Mouse (Mus musculus) midbrain, embryonic 14.5 days (tissue): ENCODE measurements at regions not wholly inside any gene's neighbourhood (a gene's known extent, or its start where the extent isn't known, plus 50 kb on each side); places are given as distances from the start of the nearest gene placed in this dataset.

Experiments
- ATAC-seq: fragments of 200-750 bp; cut with Nextera tagmentation; 2 replicates; pipeline ENCODE4 v1.8.0; 2017; ENCODE audit warnings: moderate number of reproducible peaks, moderate library complexity; ENCODE audit not compliant: low FRiP score, low TSS enrichment
- DNase-seq: peaks from one replicate; pipeline ENCODE4 v3.0.0-alpha.2; 2015
- H3K27ac ChIP-seq: fragments of 300-500 bp; sonication (generic); replicated peaks from 2 replicates; pipeline ENCODE4 v1.5.1; 2014; ENCODE audit warnings: mild to moderate bottlenecking, low read depth, low read length, moderate library complexity
- H3K27me3 ChIP-seq: fragments of 300-500 bp; sonication (generic); 2 replicates; pipeline ENCODE4 v1.6.1; 2014; ENCODE audit warnings: low read length, control low read depth, mixed read lengths; ENCODE audit not compliant: control insufficient read depth, insufficient read depth
- H3K36me3 ChIP-seq: fragments of 300-500 bp; sonication (generic); 2 replicates; pipeline ENCODE4 v1.6.1; 2014; ENCODE audit warnings: low read length, control low read depth; ENCODE audit not compliant: control insufficient read depth, insufficient read depth
- H3K4me1 ChIP-seq: fragments of 300-500 bp; sonication (generic); 2 replicates; pipeline ENCODE4 v1.6.1; 2014; ENCODE audit warnings: mild to moderate bottlenecking, antibody characterized with exemption, low read length, control low read depth; ENCODE audit not compliant: control insufficient read depth, insufficient read depth
- H3K4me2 ChIP-seq: fragments of 300-500 bp; sonication (generic); 2 replicates; pipeline ENCODE4 v1.6.1; 2014; ENCODE audit warnings: mild to moderate bottlenecking, low read length, moderate library complexity
- H3K4me3 ChIP-seq: fragments of 300-500 bp; sonication (generic); replicated peaks from 2 replicates; pipeline ENCODE4 v1.5.1; 2014; ENCODE audit warnings: low read depth, low read length
- H3K9ac ChIP-seq: fragments of 300-500 bp; sonication (generic); replicated peaks from 2 replicates; pipeline ENCODE4 v1.6.1; 2014; ENCODE audit warnings: mild to moderate bottlenecking, low read length, moderate library complexity
- H3K9me3 ChIP-seq: fragments of 300-500 bp; sonication (generic); 2 replicates; pipeline ENCODE4 v1.6.1; 2016; ENCODE audit warnings: low read length, control low read depth, mixed read lengths; ENCODE audit not compliant: control insufficient read depth
- WGBS: fragments of 180-500 bp; shearing (Covaris S2); extraction: QIAGEN DNeasy Blood & Tissue Kit; methylation state at CpG from one replicate; pipeline ENCODE4 v1.1.7; 2014; 5-methylcytosine and 5-hydroxymethylcytosine counted together

- Histone ChIP-seq H3K4me3 (no peak overlapping the region), H3K36me3 (no peaks in the 10 kb centered on the region), H3K4me1 (no peaks in the 10 kb centered on the region), H3K27ac (no peak overlapping the region), H3K9ac (no peak overlapping the region), H3K27me3 (no peaks in the 10 kb centered on the region), H3K4me2 (no peak overlapping the region), H3K9me3 (no peaks in the 10 kb centered on the region)
- ATAC-seq (no peak), DNase-seq (no peak)
- 91% methylated on average over 8 of the region's 8 CpGs for WGBS
Measured at GRCm38 (mm10) chr7:67437216-67438006, 64.8 kb upstream of the Mef2a start.

DNA sequence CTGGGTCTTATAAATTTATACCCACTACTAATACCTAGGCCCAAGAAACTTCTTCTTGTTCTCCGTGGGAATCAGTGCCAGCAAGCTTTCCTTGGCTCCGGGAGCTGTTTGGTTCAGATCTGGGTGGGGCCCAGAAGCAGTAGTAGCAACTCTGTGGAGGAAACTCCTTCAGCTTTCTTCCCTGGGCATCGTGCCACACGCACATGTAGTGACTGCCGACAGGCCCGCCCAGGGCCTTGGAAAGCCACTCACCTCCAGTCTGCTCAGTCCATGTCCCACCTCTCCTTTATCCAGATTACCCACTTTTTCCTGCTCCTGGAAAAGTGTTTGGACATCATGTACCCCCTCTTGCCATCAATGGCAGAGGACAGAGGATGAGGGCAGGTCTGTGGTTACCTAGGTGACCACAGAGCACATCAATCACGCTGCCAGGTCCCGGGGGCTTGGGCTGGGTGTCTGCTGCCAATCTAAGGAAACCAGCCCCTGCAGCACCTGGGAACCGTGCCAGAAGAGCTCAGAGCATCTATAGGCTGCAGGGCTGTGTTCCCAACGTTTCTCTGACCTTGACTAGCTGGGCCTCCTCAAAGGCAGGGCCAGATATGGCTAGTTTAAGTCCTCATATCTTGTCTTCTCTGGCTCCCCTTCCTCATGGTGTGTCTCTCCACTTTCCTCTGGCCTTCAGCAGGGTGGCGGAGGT is 63.1 kb upstream of the Mef2a start:
- ATAC-seq: peak; percentile 71; the same call in 1 of the 2 replicates
- no peaks in the 10 kb centered on the region for H3K36me3 ChIP-seq
- no peak overlapping the region for H3K4me3 ChIP-seq
- H3K27ac ChIP-seq: no peak overlapping the region
- no peaks in the 10 kb centered on the region for H3K4me1 ChIP-seq
- DNase-seq: peak; percentile 71
- no peak overlapping the region for H3K9ac ChIP-seq
- no peaks in the 10 kb centered on the region for H3K27me3 ChIP-seq
- H3K9me3 ChIP-seq: no peaks in the 10 kb centered on the region
- 65% methylated on average over 11 of the region's 11 CpGs for WGBS
- no peak overlapping the region for H3K4me2 ChIP-seq

GRCm38 (mm10) chr7:67430987-67431386 is 58.3 kb upstream of the Mef2a start:
- Histone ChIP-seq H3K36me3 (no peaks in the 10 kb centered on the region), H3K9ac (no peak overlapping the region), H3K27me3 (no peaks in the 10 kb centered on the region), H3K4me1 (no peaks in the 10 kb centered on the region), H3K4me2 (no peak overlapping the region), H3K4me3 (no peak overlapping the region), H3K27ac (no peak overlapping the region), H3K9me3 (no peaks in the 10 kb centered on the region)
- no peak for DNase-seq
- ATAC-seq: no peak
- WGBS: 84% methylated on average over 7 of the region's 7 CpGs

- Histone ChIP-seq H3K9ac (no peak overlapping the region), H3K9me3 (no peaks in the 10 kb centered on the region), H3K4me3 (no peak overlapping the region), H3K4me1 (no peaks in the 10 kb centered on the region), H3K27me3 (no peaks in the 10 kb centered on the region), H3K36me3 (no peaks in the 10 kb centered on the region), H3K27ac (no peak overlapping the region), H3K4me2 (no peak overlapping the region)
- DNase-seq (no peak), ATAC-seq (no peak)
- 77% methylated on average over 4 of the region's 4 CpGs for WGBS
Measured at GRCm38 (mm10) chr7:67430041-67430440, 57.4 kb upstream of the Mef2a start.

DNA sequence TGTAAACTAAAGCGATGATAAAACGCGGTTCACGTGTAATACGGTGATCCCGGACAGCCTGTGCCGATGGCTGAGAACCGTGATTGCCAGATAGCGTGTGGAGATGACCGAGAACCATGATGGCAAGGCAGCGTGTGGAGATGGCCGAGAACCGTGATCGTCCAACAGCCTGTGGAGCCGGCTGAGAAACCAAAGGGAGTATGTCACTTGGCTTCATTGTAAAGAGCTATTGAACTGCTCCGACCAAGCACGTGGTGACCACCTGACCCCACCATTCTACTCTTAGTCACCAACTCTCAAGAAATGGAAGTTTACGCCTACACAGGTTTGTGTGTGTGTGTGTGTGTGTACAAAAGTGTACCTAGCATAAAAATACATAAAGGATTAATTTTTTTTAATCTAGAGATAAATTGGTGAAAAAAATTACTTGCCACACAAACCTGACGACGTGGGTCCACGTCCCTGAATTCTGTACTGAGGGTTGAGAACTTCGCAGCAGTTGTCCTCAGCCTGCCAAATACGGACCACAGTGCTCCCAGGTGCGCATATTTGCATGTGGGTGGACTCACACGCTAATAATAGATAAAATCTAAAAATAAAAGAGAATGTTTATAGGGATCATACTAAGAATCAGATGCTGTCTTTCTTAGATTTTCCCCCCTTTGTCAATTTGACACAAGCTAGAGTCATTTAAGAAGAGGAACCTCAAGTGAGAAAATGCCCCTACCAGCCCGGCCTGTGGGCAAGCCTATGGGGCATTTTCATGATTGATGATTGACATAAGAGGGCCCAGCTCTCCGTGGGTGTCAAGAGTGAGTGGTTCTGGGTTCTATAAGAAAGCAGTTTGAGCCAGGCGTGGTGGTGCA is 56.6 kb upstream of the Mef2a start:
- Histone ChIP-seq H3K27me3 (no peaks in the 10 kb centered on the region), H3K27ac (no peak overlapping the region), H3K36me3 (no peaks in the 10 kb centered on the region), H3K9me3 (no peaks in the 10 kb centered on the region), H3K4me1 (no peaks in the 10 kb centered on the region), H3K4me2 (no peak overlapping the region), H3K4me3 (no peak overlapping the region), H3K9ac (no peak overlapping the region)
- ATAC-seq (no peak), DNase-seq (no peak)
- WGBS: 92% methylated on average over 28 of the region's 28 CpGs

- H3K27me3 ChIP-seq: no peaks in the 10 kb centered on the region
- DNase-seq (no peak), ATAC-seq (no peak)
- H3K27ac ChIP-seq: no peak overlapping the region
- H3K4me1 ChIP-seq: no peaks in the 10 kb centered on the region
- no peak overlapping the region for H3K4me2 ChIP-seq
- H3K4me3 ChIP-seq: no peak overlapping the region
- no peaks in the 10 kb centered on the region for H3K36me3 ChIP-seq
- H3K9ac ChIP-seq: no peak overlapping the region
- no peaks in the 10 kb centered on the region for H3K9me3 ChIP-seq
- 88% methylated on average over 3 of the region's 3 CpGs for WGBS
Measured at GRCm38 (mm10) chr7:67428388-67428787, 55.7 kb upstream of the Mef2a start.

GRCm38 (mm10) chr7:67426076-67426475 is 53.4 kb upstream of the Mef2a start:
- DNase-seq: no peak
- H3K4me2 ChIP-seq: no peak overlapping the region
- peaks cover 4% of the 10 kb centered on the region; the same call in 1 of the 2 replicates for H3K4me1 ChIP-seq
- ATAC-seq: no peak
- no peak overlapping the region for H3K4me3 ChIP-seq
- H3K27ac ChIP-seq: no peak overlapping the region
- H3K9ac ChIP-seq: no peak overlapping the region
- no peaks in the 10 kb centered on the region for H3K36me3 ChIP-seq
- no peaks in the 10 kb centered on the region for H3K9me3 ChIP-seq
- H3K27me3 ChIP-seq: no peaks in the 10 kb centered on the region

GRCm38 (mm10) chr7:67425581-67425980 is 52.9 kb upstream of the Mef2a start:
- WGBS: 64% methylated on average over 1 of the region's 1 CpGs
- H3K27ac ChIP-seq: no peak overlapping the region
- no peaks in the 10 kb centered on the region for H3K9me3 ChIP-seq
- no peaks in the 10 kb centered on the region for H3K36me3 ChIP-seq
- DNase-seq (no peak), ATAC-seq (no peak)
- H3K27me3 ChIP-seq: no peaks in the 10 kb centered on the region
- H3K4me3 ChIP-seq: no peak overlapping the region
- H3K4me2 ChIP-seq: no peak overlapping the region
- H3K9ac ChIP-seq: no peak overlapping the region
- H3K4me1 ChIP-seq: peaks cover 4% of the 10 kb centered on the region; the same call in 1 of the 2 replicates
